Mouse (Mus musculus): ENCODE measurements around the gene Olfr1280.
"Not testable (repeated sequence)": the region's sequence is repeated elsewhere in the genome, so short reads cannot be mapped to it uniquely, and the experiment has no call there.

Olfr1280 gene

DNA sequence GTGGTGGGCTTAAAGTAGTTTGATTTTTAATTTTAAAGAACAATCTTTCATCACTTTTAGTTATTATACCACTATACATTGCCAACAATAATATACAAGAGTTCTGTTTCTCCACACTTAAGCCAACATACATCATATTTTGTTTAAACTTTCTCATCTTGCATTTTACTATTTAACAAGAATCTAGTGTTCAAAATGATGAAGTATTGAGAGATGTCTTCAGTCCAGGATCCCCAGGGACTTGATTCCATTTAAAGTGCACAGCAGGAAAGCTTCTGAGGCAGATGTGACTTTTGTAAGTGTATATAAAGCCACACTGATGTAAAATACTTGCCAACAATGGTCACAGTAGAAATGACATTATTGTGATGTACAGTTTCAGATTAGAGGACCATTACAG is at the start of gene Olfr1280:
Olfr1280 (plus strand) TSS at position 301 of the 400 bp plus-strand sequence.
- no peak for DNase-seq (ENCODE audit: low spot score)

- DNase-seq (ENCODE audit: low spot score), result no peak
Measured at GRCm38 (mm10) chr2:111274006-111274405, 39.8 kb upstream of the Olfr1280 start, which contains the start of gene Olfr1277. TSS of gene Olfr1277 (minus strand) at chr2:111274106.

DNA sequence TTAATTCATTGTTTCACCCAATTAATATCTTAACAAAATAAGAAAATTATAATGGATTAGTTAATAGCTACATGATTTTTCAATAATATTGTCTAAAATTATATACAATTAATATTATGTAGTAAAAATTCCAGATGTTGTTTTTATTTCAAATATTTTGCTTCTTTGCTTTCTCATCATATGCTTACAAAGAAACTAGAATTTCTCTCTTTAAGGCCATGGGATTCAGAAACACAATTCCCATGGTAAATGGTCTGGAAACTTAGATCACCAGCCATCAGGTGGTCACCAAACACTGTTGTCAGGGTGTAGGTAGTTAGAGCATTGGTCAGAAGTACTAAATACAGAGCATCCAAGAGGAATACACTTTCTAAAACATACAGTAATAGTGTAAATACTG is 24.0 kb upstream of the Olfr1280 start, which contains the start of gene Olfr1278:
Olfr1278 (plus strand) TSS at position 301 of the 400 bp plus-strand sequence.
- DNase-seq (ENCODE audit: low spot score), result no peak

DNA sequence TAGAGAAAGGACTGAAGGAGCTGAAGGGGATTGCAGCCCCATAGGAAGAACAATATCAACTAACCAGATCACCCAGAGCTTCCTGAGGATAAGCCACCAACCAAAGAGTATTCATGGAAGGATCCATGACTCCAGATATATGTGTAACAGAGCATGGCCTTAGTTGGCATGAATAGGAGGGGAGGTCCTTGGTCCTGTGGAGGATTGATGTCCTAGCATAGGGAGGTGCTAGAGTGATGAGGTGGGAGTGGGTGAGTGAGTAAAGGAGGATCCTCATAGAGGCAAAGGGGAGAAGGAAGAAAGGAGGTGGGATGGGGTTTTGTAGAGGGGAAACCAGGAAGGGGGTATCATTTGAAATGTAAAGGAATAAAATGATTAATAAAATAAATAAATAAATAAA is 15.3 kb upstream of the Olfr1280 start:
- no peak for DNase-seq (ENCODE audit: low spot score)

- no peak for DNase-seq (ENCODE audit: low spot score)
Measured at GRCm38 (mm10) chr2:111300374-111300773, 13.4 kb upstream of the Olfr1280 start, which contains the start of gene Olfr1279. TSS of gene Olfr1279 (plus strand) at chr2:111300635.

GRCm38 (mm10) chr2:111326220-111326619 is 12.4 kb downstream of the Olfr1280 start, which contains the start of gene Olfr1281:
TSS of gene Olfr1281 (plus strand) at chr2:111326520.
- no peak for DNase-seq (ENCODE audit: low spot score)

DNA sequence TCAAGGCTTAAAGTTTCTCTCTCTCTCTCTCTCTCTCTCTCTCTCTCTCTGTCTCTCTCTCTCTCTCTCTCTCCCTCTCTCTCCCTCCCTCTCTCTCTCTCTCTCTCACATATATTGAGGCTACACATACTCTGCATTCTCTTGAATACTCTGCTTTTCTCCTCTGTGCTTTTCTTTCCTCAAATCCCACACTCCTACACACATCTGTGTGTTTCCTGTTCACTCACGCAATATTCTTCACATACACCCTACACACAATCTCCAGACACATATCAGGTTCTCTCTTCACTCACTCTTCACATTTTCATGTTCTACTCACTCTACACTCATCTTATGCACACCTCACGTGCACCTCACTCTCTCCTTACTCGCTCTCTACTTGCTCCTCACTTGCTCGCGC is 19.9 kb downstream of the Olfr1280 start:
- DNase-seq (ENCODE audit: low spot score), result not testable (repeated sequence)

GRCm38 (mm10) chr2:111335976-111336375 is 22.2 kb downstream of the Olfr1280 start, which contains the start of gene Olfr1282:
TSS of gene Olfr1282 (minus strand) at chr2:111336076.
- no peak for DNase-seq (ENCODE audit: low spot score)

GRCm38 (mm10) chr2:111366490-111366889 is 52.7 kb downstream of the Olfr1280 start, which contains the start of gene Olfr1283:
TSS of gene Olfr1283 (plus strand) at chr2:111366790.
- no peak for DNase-seq (ENCODE audit: low spot score)

DNA sequence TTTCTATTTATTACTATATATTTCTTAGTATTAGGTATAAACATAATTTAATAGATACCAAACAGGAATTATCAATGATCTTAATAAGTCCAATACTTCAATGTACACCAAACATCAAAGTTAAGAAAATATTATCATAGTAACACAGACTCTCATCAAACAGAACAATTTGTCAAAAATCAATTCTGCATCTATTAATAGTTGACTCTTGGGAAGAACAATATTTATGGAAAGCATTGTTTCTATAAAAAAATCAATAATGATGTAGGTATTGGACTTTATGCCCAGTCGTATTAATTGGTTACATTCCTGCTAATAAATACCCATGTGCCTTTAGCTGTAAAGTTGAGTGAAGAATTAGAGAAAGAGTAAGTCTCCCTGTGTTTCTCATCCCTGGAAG is 61.4 kb downstream of the Olfr1280 start, which contains the start of gene Olfr1284:
Olfr1284 (plus strand) TSS at position 301 of the 400 bp plus-strand sequence.
- DNase-seq (ENCODE audit: low spot score), result no peak

Measured in ovary, postnatal 14 days (tissue).